Mouse (Mus musculus) bone marrow macrophage, adult 2 months (primary cell): ENCODE results near the gene Sptbn2.

ENCODE experiments used
- CTCF ChIP-seq: IDR thresholded peaks from 2 replicates; pipeline ENCODE4 v1.5.1; 2012; ENCODE audit warnings: low read depth, mild to moderate bottlenecking, low read length, moderate library complexity
- POLR2A ChIP-seq: IDR thresholded peaks from 2 replicates; pipeline ENCODE4 v1.6.1; 2012; ENCODE audit warnings: mild to moderate bottlenecking, low read depth, low read length, borderline replicate concordance

- no peak for TF ChIP-seq POLR2A
- TF ChIP-seq CTCF = no peak
Observed at GRCm38 (mm10) chr19:4698205-4698677, 12.7 kb upstream of the Sptbn2 start, which contains the start of gene Gm960.
